Mouse (Mus musculus): ENCODE data around the gene Cubn.

Cubn gene

GRCm38 (mm10) chr2:13491734-13492133, at the start of gene Cubn:
Gene Cubn (minus strand): TSS chr2:13491813.
- no peak for DNase-seq (ENCODE audit: low spot score in 2 of 2)

GRCm38 (mm10) chr2:13539860-13540259, 48.2 kb upstream of the Cubn start:
- no peak for DNase-seq (ENCODE audit: low spot score in 2 of 2)

DNA sequence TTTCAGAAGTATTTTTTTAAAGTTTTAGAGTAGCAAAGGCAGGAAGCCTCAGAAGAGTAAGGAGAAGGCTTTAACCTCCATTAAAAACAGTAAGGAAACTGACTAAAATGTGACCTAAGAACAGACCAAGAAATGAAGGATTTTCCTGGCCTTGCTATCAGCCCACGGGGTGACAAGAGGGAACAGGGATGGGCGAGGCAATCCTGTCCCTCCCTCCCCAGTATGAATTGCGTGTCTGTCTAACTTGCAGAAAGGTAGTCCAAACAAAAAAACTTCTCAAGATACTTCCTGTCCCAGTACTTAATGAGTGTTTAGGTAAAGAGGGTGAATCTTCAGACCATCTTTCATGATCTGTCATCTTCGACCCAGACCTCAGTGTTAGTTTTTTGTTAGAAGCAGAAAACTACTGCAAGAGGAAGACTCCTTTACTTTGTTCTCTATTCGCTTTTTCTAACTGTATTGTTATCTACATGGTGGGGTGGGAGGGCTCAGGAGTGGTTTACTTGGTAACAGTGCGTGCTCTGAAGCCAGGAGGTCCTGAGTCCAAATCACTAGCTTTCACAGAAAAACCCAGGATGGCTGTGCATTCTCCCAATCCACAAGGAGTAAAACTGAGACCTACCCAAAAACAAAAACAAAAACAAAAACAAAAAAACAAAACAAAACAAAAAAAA, 47.2 kb upstream of the Cubn start:
- no peak for DNase-seq (ENCODE audit: low spot score in 2 of 2)

DNA sequence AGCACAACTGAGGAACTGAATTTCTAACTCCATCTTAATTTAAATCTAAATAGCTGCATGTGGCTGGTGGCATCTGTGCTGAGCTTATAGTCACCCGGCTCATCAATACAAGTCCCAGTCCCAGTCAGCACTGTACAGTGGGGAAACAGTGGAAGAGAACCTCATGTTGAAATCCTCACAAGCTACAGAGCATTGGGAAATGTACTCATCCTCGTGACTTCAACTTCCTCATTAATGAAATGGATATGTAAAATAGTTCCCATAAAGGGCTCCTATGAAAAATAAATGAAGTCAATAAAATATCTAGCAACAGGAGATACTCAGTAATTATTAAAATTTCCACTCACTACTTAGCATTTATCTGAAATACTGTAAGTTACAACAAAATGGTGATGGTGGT, 46.6 kb upstream of the Cubn start:
- DNase-seq (ENCODE audit: low spot score in 2 of 2): no peak

DNA sequence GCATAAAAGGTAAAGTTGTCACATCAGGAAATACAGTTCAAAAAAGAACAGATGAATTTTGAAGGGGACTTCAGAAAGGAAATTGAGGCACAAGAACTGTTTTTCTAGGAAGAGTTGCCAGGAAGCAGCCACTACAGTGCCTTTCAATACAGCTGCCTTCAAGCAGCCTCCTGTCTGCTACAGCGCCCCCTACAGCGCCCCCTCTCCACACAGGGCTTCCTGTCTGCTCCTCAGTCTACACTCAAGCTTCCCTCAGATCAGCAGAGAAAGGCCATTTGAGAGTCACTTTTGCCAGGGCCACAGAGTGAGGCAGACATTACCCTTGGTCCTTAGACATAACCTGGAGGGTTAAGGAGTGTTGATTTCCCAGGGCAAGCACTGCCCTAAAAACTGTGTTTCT, 46.1 kb upstream of the Cubn start:
- no peak for DNase-seq (ENCODE audit: low spot score in 2 of 2)

DNA sequence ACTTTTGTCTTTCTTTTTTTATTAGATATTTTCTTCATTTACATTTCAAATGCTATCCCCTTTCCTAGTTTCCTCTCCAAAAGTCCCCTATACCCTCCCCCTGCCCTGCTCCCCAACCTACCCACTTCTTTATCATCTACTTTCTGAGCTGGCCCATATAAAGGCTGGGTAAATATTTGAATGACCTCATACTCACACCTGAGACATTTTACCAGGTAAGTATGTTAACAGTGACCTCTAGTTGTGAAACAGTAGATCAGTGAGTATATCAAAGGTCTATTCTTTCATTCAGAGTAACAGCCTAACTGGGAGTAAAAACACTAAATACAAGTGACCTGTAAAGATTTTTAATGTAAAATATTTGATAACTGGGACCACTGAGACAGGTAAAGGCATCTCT, 45.1 kb upstream of the Cubn start:
- DNase-seq (ENCODE audit: low spot score in 2 of 2): no peak

DNA sequence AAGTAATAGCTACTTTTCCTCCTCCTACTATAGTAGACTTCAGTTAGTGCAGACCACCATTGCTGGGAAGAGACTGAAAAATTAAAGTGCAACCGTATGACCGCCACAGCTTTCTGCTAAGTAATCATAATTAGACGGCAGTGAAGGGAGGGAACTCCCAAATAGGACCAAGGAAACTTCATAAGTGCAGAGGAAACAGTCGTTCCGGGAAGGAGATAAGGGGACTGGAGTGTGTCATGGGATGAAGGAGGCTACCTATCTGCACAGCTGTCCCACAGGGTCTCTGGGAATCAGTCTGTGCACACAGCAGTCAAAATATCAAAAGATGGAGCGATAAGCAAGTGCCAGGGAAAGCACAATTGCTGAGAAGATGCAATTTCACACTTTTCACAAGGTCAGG, 39.0 kb upstream of the Cubn start:
- no peak for DNase-seq (ENCODE audit: low spot score in 2 of 2)

DNA sequence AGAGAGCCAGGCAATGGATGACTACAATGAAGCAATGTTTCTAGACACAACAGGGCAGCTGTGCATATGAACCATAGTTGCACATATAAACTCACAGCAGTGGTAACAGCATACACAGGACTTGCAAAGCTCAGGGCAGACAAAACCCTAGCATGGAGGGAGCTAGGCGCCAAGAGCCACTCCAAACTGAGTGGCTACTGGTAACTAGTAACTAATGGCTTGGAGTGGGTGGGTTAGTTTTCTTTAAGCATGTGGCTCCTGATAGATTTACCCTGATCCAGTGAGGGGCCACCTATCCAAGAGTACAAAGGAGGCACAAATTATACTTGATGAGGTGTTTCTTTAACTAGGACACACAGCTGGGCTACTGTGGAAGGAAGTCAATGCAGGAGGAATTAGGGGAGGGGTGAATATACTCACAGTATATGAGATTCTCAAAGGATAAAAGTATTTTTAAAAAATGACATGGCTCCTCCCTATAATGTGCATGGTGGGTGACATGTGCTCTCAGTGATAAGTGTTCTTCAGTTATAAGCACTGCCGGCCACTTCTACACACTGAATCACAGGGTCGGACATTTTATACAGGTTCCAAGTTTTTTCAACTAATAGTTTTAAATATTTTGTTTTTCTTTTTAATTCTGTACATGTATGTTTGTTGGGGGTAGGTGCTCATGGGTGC, 37.8 kb upstream of the Cubn start:
- DNase-seq (ENCODE audit: low spot score in 2 of 2): no peak

- no peak for DNase-seq (ENCODE audit: low spot score in 2 of 2)
These were observed 35.9 kb upstream of the Cubn start for GRCm38 (mm10) chr2:13527531-13527930.

- DNase-seq (ENCODE audit: low spot score in 2 of 2): no peak
These were observed 35.5 kb upstream of the Cubn start for GRCm38 (mm10) chr2:13527125-13527524.

GRCm38 (mm10) chr2:13526205-13526604, 34.6 kb upstream of the Cubn start:
- no peak for DNase-seq (ENCODE audit: low spot score in 2 of 2)

DNA sequence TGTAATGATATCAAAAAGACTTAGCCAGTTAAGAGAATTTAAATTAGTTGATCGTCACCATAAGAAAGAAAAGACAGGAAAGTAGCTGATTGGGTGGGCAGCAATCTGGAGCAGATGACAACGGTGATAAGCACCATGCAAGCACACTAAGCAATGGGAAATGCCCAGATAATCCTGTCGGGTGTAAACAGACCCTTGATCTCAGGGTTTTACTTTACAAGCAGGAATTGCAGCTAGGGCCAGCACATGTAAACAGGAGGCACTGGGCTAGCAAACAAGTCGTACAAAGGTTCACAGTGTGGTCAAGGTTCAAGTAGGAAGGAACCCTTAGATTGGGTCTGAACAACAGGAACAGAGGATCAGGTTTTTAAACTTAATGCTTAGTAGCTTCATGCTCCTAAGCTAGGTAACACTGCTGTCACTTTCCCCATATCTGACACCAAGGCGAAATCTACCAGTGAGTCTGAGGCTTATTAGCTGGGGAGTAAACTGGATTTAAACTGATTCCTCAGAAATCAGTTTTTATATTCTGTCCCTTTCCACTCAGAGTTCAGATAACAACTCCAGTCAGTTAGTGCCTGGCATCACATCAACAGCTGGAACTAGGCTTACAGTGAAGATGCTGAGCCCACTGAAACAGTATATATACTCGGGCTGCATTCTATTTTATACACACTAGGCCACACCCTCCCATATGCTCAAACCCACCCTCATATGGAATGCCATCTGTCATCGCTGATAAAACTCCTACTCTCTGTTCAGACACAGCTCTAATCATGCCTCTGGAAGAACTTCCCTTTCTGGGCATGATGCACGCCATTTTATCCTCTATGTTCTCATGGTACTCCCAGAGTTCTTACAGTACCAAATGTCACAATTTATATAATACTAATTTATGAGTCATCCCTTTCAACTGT, 32.2 kb upstream of the Cubn start:
- no peak for DNase-seq (ENCODE audit: low spot score in 2 of 2)

DNA sequence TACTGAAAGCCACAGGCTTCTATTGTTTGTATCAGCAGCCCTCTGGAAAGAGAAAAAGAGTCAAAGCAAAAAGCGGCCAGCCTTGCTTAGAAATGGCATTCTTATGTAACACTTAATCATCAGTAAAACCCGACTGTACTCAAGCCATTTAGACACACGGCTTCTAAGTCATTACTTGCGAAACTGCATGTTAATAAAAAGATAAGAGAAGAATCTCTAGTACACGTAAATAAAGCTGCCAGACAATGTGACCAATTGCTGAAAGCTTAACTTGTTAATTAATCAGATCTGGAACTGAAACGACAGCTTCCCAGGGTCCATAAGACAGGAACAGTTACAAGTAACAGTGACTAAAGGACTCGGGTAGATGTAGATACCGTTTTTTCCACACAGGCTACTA, 30.5 kb upstream of the Cubn start:
- no peak for DNase-seq (ENCODE audit: low spot score in 2 of 2)

DNA sequence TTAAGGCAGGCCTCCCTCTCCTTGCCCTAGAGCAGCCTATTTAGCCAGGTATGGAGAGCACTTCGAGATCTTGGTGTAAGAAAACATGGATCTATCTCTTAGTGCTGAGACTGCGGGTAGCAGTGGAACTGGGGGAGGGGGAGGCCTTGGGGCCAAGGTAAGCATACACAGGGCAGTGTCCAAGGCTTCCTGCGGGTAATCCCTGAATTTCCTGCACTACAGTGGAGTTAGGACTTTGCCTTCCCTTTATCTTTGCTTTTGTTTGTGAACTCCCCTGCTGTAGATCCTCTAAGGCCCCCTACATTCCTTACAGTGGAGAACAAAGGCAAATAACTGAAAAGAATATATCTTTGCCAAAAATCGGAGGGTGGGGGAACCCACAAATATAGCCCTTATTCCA, 23.3 kb upstream of the Cubn start:
- DNase-seq (ENCODE audit: low spot score in 2 of 2): no peak

DNA sequence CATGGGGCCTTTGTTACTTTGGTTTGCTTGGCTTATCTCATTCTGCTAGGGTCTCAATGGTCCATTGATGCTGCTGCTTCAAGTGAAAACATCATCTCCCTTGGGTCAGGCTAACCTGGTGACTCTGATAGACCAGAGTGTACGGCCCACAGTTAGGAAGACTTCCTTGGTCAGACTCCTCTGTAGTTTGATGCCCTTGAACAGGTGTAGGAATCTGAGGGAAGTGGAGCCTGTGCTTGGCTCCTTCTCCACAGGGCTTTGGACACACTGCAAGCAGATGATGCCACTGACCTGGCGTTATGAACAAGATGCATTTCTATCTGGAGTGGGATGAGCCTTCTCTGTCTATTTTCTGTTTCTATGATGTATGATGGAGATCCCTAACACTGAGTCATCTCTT, 11.1 kb upstream of the Cubn start:
- no peak for DNase-seq (ENCODE audit: low spot score in 2 of 2)

GRCm38 (mm10) chr2:13501553-13501952, 9.9 kb upstream of the Cubn start:
- DNase-seq (ENCODE audit: low spot score in 2 of 2): no peak

DNA sequence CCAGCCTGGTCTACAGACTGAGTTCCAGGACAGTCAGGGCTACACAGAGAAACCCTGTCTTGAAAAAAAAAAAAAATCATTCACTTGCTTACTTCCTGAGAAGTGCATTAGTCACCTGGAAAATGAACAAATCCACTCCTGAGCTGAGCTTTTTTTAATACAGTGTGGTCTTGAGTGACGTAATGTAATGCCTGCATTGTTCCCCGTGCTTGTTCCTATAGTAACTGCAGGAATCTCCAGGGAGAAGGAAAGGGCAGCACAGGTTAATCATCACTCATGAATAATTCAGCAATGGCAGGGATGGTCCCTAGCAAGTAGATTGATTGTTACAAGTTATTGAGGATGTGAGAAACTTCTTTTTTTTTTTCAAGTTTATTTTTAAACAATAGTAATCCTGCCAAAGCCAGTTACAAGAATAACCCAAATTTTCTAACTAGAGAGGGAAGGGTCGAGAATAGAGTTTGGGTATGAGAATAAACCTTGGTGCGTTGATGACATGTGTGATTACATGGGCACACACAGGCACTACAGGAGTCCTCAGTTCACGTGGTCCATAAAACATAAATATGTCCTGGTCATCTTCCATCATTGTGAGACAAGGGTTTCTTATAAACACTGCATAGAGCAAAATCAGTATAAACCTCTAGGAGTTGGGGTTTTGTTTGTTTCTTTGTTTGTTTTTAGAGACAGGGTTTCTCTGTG, 8.8 kb upstream of the Cubn start:
- no peak for DNase-seq (ENCODE audit: low spot score in 2 of 2)

- DNase-seq (ENCODE audit: low spot score in 2 of 2): no peak
These were observed 7.6 kb upstream of the Cubn start for GRCm38 (mm10) chr2:13499196-13499595.

DNA sequence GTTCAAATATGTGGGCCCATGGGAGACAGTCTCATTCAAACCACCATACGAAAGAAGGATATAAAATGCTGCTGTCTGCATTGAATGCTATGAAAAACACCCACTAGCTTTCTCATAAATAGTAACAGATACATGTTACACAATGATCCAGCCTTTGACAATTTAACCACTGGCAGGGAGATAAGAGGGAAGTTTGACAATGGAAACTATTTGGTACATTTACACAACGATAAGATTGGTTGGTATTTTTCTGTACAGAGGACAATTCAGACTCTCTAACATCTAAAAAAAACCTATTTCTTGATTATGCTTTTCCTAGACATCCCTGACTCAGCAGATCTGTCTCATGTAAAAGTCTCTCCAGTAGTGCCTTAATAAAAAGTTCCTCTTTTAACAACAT, 4.5 kb upstream of the Cubn start:
- DNase-seq (ENCODE audit: low spot score in 2 of 2): no peak

- DNase-seq (ENCODE audit: low spot score in 2 of 2): no peak
These were observed 1.3 kb upstream of the Cubn start for GRCm38 (mm10) chr2:13492927-13493326.

DNA sequence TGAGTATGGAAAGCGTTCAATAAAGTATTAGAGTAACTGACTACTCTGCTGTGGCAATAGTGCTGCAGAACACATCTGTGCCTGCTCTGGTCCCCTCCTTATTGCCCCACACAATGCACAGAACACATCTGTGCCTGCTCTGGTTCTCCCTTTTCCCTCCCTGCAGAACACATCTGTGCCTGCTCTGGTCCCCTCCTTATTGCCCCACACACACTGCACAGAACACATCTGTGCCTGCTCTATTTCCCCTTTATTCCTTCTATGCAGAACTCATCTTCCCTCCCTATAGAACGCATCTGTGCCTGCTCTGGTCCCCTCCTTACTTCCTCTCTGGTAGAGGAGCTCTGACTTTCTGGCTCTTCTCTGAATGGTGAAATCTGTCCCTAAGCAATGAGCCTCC, 1.1 kb downstream of the Cubn start:
- no peak for DNase-seq (ENCODE audit: low spot score in 2 of 2)

DNA sequence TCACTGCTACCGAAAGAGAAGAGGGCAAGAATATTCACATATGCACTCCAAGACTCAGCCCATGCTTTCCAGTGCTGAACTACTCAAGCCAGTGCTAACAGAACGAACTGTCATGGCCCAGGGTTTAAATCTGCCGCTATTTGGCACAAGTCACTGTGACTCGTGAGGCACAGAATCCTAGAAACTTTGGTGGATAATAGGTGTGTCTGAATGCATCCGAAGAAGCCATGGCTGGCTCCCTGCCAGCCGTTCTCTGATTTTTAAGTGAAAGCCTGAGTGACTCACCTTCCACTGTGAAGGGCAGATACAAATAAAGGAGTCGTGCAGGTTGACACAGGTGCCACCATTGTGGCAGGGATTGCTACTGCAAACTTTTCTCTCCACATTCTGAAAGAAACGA, 5.1 kb downstream of the Cubn start:
- peak in 1 of 2 experiments; percentile 3 for DNase-seq (ENCODE audit: low spot score in 2 of 2)
